Mouse (Mus musculus) embryonic fibroblast, embryonic 13.5 days (primary cell): ENCODE measurements around the gene Btbd2. TPM values are rescaled to one million over a fixed set of nuclear protein-coding genes. Genes with fewer than 3 reads are reported as not detected.

Experiments
- H3K27ac ChIP-seq: 2 replicates; pipeline ENCODE4 v1.5.1; 2012; ENCODE audit warnings: low read length, control low read depth, inconsistent platforms; ENCODE audit not compliant: insufficient read depth
- H3K4me1 ChIP-seq: 2 replicates; pipeline ENCODE4 v1.6.1; 2011; ENCODE audit warnings: low read length; ENCODE audit not compliant: control insufficient read depth, insufficient read depth
- H3K4me3 ChIP-seq: 2 replicates; pipeline ENCODE4 v1.5.1; 2011; ENCODE audit warnings: mild to moderate bottlenecking, control low read depth, low read length; ENCODE audit not compliant: insufficient read depth
- CTCF ChIP-seq: IDR thresholded peaks from 2 replicates; pipeline ENCODE4 v1.5.1; 2011; ENCODE audit warnings: mild to moderate bottlenecking, control low read depth, low read length, moderate library complexity, borderline replicate concordance; ENCODE audit not compliant: insufficient read depth
- POLR2A ChIP-seq: IDR thresholded peaks from 2 replicates; pipeline ENCODE4 v1.6.1; 2011; ENCODE audit warnings: low read depth, mild to moderate bottlenecking, control low read depth, low read length, moderate library complexity
- polyA plus RNA-seq: library from polyadenylated mRNA; stranded (reverse); fragments of >200 nt; gene quantifications from 2 replicates; pipeline ENCODE4 v1.2.4, GENCODE M21; 2011; ENCODE audit warnings: low read depth; ENCODE audit not compliant: missing spikeins, insufficient read length

Gene Btbd2
- polyA plus RNA-seq, 1 experiment, result 22.1 TPM

DNA sequence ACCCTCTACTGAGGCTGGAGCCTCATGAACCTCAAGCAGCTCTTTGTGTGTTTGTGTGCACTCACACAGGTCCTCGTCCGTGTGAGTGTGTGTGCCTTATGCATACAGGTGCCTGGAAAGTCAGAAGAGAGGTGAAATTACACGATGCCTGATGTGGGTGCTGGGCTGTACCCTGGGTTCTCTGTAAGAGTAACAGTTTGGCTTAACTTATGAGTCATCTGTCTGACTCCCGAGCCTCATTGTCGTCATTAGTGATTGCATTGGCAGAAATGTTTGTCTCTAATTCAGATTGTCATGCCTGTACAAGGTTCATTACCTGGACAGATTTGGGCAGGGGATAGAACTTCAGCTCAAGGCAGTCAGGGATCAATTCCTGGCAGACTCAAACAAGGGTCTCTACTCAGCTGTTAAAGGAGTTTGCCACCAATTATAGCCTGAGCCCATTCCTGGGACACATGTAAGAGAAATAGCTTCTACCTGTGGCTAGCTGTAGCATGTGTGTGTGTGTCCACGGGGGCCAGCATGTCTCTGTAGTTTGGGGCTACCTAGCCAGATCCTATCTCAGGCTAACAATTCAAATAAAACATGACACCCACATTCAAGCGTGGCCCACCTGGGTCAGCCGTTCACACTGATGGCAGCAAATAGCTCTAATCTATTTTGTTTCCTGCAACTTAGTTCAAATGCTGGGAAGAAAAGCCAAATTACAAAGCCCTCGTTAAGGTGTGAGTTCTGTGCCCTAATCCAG lies 20.4 kb upstream of the Btbd2 start:
- Histone ChIP-seq H3K27ac (peak overlapping the region; percentile 96), H3K4me3 (peak overlapping the region; percentile 54), H3K4me1 (peaks cover 6% of the 10 kb centered on the region)
- TF ChIP-seq CTCF (no peak), POLR2A (peak; percentile 39)

DNA sequence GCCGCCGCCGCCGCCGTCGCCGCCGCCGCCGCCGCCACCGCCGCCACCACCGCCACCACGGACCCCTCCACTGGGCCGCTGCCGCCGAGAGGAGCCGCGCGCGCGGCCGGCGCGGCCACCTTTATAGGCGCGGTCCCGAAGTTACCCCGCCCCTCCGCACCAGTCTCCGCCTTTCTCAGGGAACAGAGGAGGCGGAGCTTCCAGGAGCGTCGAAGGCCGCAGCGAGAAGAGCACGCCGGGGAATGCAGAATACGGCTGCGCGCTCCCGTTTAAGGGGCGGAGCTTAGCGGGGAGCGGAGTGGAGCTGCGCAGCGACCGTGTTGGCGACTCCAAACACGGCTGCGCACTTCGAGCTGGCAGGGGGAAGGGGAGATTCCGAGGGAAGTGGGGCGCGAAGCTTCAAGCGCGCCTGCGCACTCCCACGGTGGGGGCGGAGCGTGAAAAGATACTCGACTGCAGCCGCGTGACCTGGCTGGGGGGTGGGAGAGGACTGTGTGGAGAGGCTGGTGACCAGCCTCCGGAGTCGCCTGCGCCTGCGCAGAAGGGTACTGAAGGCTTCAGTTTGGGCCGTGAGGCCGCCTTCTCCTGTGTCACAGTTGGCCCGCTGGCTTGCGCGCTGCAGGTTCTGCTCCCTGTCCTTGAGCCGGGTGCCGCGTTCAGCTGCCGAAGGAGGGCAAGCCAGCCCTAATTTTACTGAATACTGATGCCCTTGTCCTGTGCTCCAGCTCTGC lies 19.5 kb upstream of the Btbd2 start:
- Histone ChIP-seq H3K27ac (peak overlapping the region; percentile 96), H3K4me1 (peaks cover 6% of the 10 kb centered on the region), H3K4me3 (peak overlapping the region; percentile 83)
- no peak for TF ChIP-seq CTCF
- peak; percentile 99 for TF ChIP-seq POLR2A

GRCm38 (mm10) chr10:80675405-80676197 lies 18.7 kb upstream of the Btbd2 start:
- H3K4me3 ChIP-seq, result peak overlapping the region; percentile 83
- TF ChIP-seq POLR2A, result no peak
- H3K27ac ChIP-seq, result peak overlapping the region; percentile 35; the same call in 1 of the 2 replicates
- peaks cover 6% of the 10 kb centered on the region for H3K4me1 ChIP-seq

GRCm38 (mm10) chr10:80674851-80675404 lies 18.1 kb upstream of the Btbd2 start:
- Histone ChIP-seq H3K4me3 (peak overlapping the region; percentile 83), H3K4me1 (peaks cover 6% of the 10 kb centered on the region), H3K27ac (peak overlapping the region; percentile 6; the same call in 1 of the 2 replicates)
- 0 out of 2 replicates have a peak, but pooled peaks have one; percentile 19 for TF ChIP-seq POLR2A
- no peak for TF ChIP-seq CTCF

- TF ChIP-seq CTCF (no peak), POLR2A (no peak)
- Histone ChIP-seq H3K27ac (no peak overlapping the region; the same call in 1 of the 2 replicates), H3K4me1 (peaks cover 6% of the 10 kb centered on the region), H3K4me3 (peak overlapping the region; percentile 83)
These were observed 17.4 kb upstream of the Btbd2 start for GRCm38 (mm10) chr10:80674161-80674711.

DNA sequence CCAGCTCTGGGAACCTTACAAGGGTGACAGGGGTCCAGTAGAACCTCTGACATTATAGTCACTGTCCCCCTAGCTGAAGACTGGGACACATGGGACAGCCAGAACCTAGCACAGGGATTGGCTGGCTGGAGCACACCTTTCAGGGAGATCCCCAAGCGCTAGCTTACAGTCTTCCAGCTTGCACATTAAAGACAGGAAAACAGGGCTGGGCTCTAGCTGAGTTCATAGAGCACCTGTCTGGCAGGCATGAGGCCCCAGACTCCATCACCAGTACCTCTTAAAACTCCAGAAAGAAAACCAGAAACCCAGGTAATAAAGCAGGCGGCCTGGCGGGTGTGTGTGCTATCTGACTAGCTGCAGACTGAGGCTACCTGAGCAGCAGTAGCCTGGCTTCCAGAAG lies 16.8 kb upstream of the Btbd2 start:
- no peak overlapping the region for H3K4me3 ChIP-seq
- H3K27ac ChIP-seq, result no peak overlapping the region
- TF ChIP-seq POLR2A, result no peak
- no peak for TF ChIP-seq CTCF
- peaks cover 6% of the 10 kb centered on the region for H3K4me1 ChIP-seq

DNA sequence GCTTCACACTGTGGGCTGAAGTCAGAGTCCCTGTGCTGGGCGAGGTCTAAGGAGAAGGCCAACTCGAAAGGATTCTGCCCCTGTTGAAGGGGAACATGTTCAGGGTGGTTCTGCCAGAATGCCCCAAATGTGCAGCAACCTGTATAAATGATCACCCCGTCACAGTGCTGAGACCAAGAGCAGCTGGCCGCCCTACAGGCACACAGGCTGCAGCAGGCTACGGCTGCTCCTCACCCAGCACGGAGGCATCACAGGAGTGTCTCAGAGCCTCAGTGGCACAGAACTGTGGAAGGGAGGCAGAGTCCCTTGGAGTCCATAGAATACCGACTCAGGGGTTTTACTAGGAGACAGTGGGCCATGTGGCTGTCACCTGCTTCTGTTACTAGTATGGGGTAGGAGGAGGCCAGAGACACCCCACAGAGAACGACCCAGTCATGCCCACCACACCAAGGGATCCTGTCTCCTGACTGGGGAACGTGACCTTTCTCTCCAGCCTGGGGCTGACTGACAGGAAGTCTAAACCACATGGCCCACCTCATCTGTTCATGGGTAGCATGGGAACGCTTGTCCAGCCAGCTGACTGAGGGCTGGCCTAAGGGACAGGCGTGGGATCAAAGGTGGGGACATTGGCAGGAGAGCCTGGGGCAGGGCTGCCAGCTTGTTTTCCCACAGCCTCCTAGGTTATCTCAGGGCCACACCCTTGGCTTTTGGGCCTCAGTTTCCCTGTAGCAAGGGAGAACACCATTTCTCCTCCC lies 15.2 kb upstream of the Btbd2 start:
- no peak overlapping the region for H3K27ac ChIP-seq
- no peak overlapping the region for H3K4me3 ChIP-seq
- no peaks in the 10 kb centered on the region for H3K4me1 ChIP-seq
- TF ChIP-seq POLR2A, result no peak
- TF ChIP-seq CTCF, result no peak

- H3K4me1 ChIP-seq, result no peaks in the 10 kb centered on the region
- H3K4me3 ChIP-seq, result no peak overlapping the region
- H3K27ac ChIP-seq, result no peak overlapping the region
- no peak for TF ChIP-seq POLR2A
- TF ChIP-seq CTCF, result no peak
These were observed 14.4 kb upstream of the Btbd2 start for GRCm38 (mm10) chr10:80671251-80671650.
